Mouse (Mus musculus) neural tube, embryonic 13.5 days (tissue): ENCODE measurements around the gene Sebox. TPM values are rescaled to one million over a fixed set of nuclear protein-coding genes. Genes with fewer than 3 reads are reported as not detected.
A peak's percentile ranks its signal among the peaks of the same experiment; 100 is the strongest.

Source experiments
- ATAC-seq: fragments of 200-750 bp; cut with Nextera tagmentation; 2 replicates; pipeline ENCODE4 v1.8.0; 2017; ENCODE audit warnings: low read depth, mild to moderate bottlenecking, moderate TSS enrichment, moderate library complexity
- H3K27ac ChIP-seq: fragments of 300-500 bp; sonication (generic); replicated peaks from 2 replicates; pipeline ENCODE4 v1.5.1; 2015; ENCODE audit warnings: moderate library complexity, mild to moderate bottlenecking, inconsistent platforms
- H3K27me3 ChIP-seq: fragments of 300-500 bp; sonication (generic); 2 replicates; pipeline ENCODE4 v1.6.1; 2015; ENCODE audit warnings: mild to moderate bottlenecking, inconsistent platforms
- H3K36me3 ChIP-seq: fragments of 300-500 bp; sonication (generic); 2 replicates; pipeline ENCODE4 v1.6.1; 2015; ENCODE audit warnings: mild to moderate bottlenecking, inconsistent platforms
- H3K4me1 ChIP-seq: fragments of 300-500 bp; sonication (generic); replicated peaks from 2 replicates; pipeline ENCODE4 v1.6.1; 2015; ENCODE audit warnings: inconsistent platforms
- H3K4me2 ChIP-seq: fragments of 300-500 bp; sonication (generic); 2 replicates; pipeline ENCODE4 v1.6.1; 2015; ENCODE audit warnings: inconsistent platforms, mild to moderate bottlenecking, moderate library complexity
- H3K4me3 ChIP-seq: fragments of 300-500 bp; sonication (generic); 2 replicates; pipeline ENCODE4 v1.5.1; 2015; ENCODE audit warnings: mild to moderate bottlenecking, inconsistent platforms
- H3K9ac ChIP-seq: fragments of 300-500 bp; sonication (generic); 2 replicates; pipeline ENCODE4 v1.6.1; 2015; ENCODE audit warnings: moderate library complexity, mild to moderate bottlenecking, inconsistent platforms
- H3K9me3 ChIP-seq: fragments of 300-500 bp; sonication (generic); 2 replicates; pipeline ENCODE4 v1.6.1; 2016; ENCODE audit warnings: inconsistent platforms
- WGBS: fragments of 180-500 bp; shearing (Covaris S2); methylation state at CpG from one replicate; pipeline ENCODE4 v1.1.7; 2015; 5-methylcytosine and 5-hydroxymethylcytosine counted together
- polyA plus RNA-seq: library from polyadenylated mRNA; unstranded; fragments of >200 nt; fragmentation: Nextera tagmentation; extraction: Ambion mirVana; gene quantifications from 2 replicates; pipeline ENCODE4 v1.2.1, GENCODE M21; 2015

Sebox gene
- polyA plus RNA-seq, 1 experiment from 2014 or later, result 0.15 TPM

GRCm38 (mm10) chr11:78467515-78467914 is 35.7 kb upstream of the Sebox start:
- Histone ChIP-seq H3K4me3 (no peak overlapping the region), H3K4me1 (peaks cover 16% of the 10 kb centered on the region), H3K36me3 (peaks cover 17% of the 10 kb centered on the region; the same call in 1 of the 2 replicates), H3K27ac (no peak overlapping the region), H3K4me2 (no peak overlapping the region), H3K9me3 (no peaks in the 10 kb centered on the region), H3K9ac (no peak overlapping the region), H3K27me3 (no peaks in the 10 kb centered on the region)
- 84% methylated on average over 7 of the region's 7 CpGs for WGBS
- ATAC-seq, result no peak

GRCm38 (mm10) chr11:78467932-78468331 is 35.3 kb upstream of the Sebox start:
- H3K27ac ChIP-seq, result no peak overlapping the region
- WGBS, result 60% methylated on average over 3 of the region's 3 CpGs
- H3K4me2 ChIP-seq, result no peak overlapping the region
- peaks cover 21% of the 10 kb centered on the region for H3K36me3 ChIP-seq
- no peak overlapping the region for H3K4me3 ChIP-seq
- H3K9me3 ChIP-seq, result no peaks in the 10 kb centered on the region
- H3K27me3 ChIP-seq, result no peaks in the 10 kb centered on the region
- H3K4me1 ChIP-seq, result peaks cover 16% of the 10 kb centered on the region
- ATAC-seq, result no peak
- no peak overlapping the region for H3K9ac ChIP-seq

DNA sequence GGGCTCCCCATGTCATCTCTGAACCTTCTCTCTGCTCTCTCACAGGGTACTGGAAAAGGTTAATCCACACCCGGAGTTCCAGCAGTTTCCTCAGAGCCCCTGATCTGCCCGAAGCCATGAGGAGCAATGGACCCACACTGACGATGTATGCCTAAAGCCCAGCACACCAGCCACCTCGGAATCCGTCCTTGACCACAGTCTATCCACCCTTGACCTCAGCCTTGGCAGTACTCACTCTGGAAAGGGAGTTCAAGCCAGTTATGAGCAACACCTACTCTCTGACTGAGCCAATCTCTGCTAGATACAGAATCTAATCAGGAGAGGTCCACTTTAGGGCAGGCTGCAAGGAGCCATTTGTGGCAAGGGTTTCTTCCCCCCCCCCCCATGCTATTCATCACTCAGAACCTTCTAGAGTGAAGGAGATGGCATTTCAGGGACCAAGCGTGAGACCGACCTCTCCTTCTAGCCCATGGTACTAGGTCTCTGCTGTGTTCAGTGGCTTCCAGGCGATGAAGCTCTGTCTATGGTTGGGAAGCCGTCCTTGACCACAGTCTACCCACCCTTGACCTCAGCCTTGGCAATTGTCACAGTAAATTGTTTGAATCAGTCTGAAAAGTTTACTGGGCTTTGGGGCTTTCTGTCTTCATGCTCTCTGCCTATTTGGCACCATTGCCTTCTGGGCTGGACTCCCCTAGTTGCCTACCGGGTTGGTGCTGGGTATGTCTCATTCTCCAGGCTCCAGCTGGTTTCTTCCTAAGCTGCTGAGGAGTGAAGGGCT is 31.7 kb upstream of the Sebox start:
- 92% methylated on average over 10 of the region's 10 CpGs for WGBS
- H3K9me3 ChIP-seq, result no peaks in the 10 kb centered on the region
- H3K4me2 ChIP-seq, result no peak overlapping the region
- H3K27me3 ChIP-seq, result no peaks in the 10 kb centered on the region
- no peak overlapping the region for H3K9ac ChIP-seq
- peaks cover 48% of the 10 kb centered on the region for H3K36me3 ChIP-seq
- peaks cover 5% of the 10 kb centered on the region for H3K4me1 ChIP-seq
- no peak overlapping the region for H3K27ac ChIP-seq
- no peak overlapping the region for H3K4me3 ChIP-seq
- ATAC-seq, result no peak

DNA sequence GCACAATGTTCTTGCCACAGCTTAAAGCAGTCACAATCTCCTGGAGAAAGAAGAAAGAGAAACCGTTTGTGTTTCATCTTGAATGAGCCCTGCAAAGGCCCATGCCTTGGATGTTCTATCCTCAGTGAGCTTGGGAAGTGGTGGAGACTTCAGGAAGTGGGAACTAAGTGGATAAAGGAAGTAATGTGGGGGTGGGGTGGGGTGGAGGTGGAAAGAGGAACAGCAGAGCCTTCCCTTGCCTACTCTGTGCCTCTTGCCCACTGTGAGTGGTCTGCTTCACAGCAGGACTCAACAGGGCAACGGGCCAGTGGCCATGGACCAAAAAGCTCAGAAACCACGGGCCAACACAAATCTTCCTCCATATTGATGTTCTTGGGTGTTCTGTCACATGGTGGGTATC is 28.0 kb upstream of the Sebox start:
- H3K4me2 ChIP-seq, result no peak overlapping the region
- H3K4me1 ChIP-seq, result no peaks in the 10 kb centered on the region
- ATAC-seq, result no peak
- H3K9ac ChIP-seq, result no peak overlapping the region
- H3K27me3 ChIP-seq, result no peaks in the 10 kb centered on the region
- no peak overlapping the region for H3K27ac ChIP-seq
- 81% methylated on average over 3 of the region's 3 CpGs for WGBS
- H3K36me3 ChIP-seq, result peaks cover 62% of the 10 kb centered on the region
- H3K9me3 ChIP-seq, result no peaks in the 10 kb centered on the region
- no peak overlapping the region for H3K4me3 ChIP-seq

DNA sequence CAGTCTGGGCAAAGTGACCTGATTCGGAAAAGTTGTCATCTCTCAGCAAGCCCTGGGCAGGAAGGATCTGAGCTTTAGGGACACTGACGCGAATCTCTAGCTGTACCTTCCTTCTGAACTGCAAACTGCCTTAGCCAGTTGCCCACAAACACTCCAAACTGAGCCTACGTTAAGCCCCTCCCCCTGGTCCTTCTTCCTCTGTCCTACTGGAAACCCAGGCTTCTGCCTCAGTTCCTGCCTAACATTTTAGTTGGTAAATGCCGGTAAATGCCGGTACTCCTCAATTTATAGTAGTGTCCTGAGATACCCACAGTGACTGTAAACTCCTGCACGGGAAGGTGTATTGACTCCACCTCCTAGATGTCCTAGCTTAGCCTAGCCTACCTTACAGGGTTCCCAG is 19.6 kb upstream of the Sebox start:
- WGBS, result 56% methylated on average over 7 of the region's 7 CpGs
- H3K9ac ChIP-seq, result no peak overlapping the region

DNA sequence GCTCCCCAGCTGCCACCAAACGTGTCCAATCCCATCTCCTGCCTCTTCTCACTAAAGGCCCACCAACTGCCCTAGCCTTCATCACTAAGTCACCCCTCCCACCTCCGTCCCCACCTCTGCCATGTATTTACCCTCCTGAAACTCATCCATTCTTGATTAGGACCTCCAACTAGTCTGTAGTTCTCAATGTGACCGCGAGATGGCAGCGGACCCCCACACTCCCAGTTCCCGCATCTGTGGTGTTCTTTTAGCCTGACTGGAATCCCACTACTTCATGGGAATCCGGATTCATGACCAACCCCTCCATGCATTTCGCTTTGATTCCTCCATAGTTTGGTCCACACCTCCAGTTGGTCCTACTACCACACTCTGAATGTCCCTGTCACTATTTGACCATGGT is 15.1 kb upstream of the Sebox start:
- Histone ChIP-seq H3K4me2 (no peak overlapping the region), H3K9ac (no peak overlapping the region), H3K4me3 (no peak overlapping the region), H3K27ac (no peak overlapping the region), H3K4me1 (peaks cover 19% of the 10 kb centered on the region), H3K9me3 (no peaks in the 10 kb centered on the region), H3K27me3 (peaks cover 67% of the 10 kb centered on the region), H3K36me3 (peaks cover 41% of the 10 kb centered on the region)
- WGBS, result 2% methylated on average over 8 of the region's 8 CpGs
- peak; percentile 20; the same call in 1 of the 2 replicates for ATAC-seq

More for the DNA sequence above, 19.6 kb upstream of the Sebox start:
- no peak overlapping the region for H3K27ac ChIP-seq
- H3K9me3 ChIP-seq, result no peaks in the 10 kb centered on the region
- H3K4me3 ChIP-seq, result no peak overlapping the region
- peaks cover 80% of the 10 kb centered on the region for H3K36me3 ChIP-seq
- H3K4me2 ChIP-seq, result no peak overlapping the region
- ATAC-seq, result no peak
- H3K27me3 ChIP-seq, result peaks cover 27% of the 10 kb centered on the region
- 0 out of 2 replicates have a peak, but pooled peaks cover 4% of the 10 kb centered on the region for H3K4me1 ChIP-seq

DNA sequence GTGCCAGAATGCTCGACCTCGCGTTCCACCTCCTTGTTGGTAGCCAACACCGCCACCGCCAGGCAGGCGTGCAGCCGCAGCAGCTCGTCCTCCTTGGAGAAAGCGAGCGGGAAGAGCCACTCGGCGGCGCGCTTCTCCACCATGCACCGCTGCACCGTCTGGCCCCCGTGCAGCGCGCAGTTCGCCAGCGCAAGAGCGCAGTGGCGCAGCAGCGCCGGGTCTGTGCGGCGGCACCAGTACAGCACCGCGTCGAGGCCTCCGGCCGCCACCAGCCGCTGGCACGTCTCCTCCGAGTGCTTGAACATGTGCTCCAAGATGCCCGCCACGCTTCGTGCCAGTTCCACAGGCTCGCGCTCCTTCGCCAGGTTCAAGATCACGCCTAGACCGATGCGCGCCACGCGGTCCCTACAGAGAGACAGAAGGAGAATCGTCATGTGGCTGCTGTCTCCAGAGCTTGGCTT is 12.4 kb upstream of the Sebox start:
- peak overlapping the region; percentile 26 for H3K4me3 ChIP-seq
- peak overlapping the region; percentile 52 for H3K4me2 ChIP-seq
- no peaks in the 10 kb centered on the region for H3K9me3 ChIP-seq
- peaks cover 38% of the 10 kb centered on the region for H3K4me1 ChIP-seq
- H3K27me3 ChIP-seq, result peaks cover 79% of the 10 kb centered on the region
- H3K27ac ChIP-seq, result 0 out of 2 replicates have a peak overlapping the region, but pooled peaks have one; percentile 33
- H3K36me3 ChIP-seq, result peaks cover 25% of the 10 kb centered on the region
- H3K9ac ChIP-seq, result peak overlapping the region; percentile 41; the same call in 1 of the 2 replicates
- 7% methylated on average over 48 of the region's 48 CpGs for WGBS
- peak; percentile 74 for ATAC-seq

GRCm38 (mm10) chr11:78495904-78496303 is 7.3 kb upstream of the Sebox start:
- no peak for ATAC-seq
- Histone ChIP-seq H3K27ac (no peak overlapping the region), H3K4me3 (peak overlapping the region; percentile 82), H3K9ac (peak overlapping the region; percentile 91), H3K9me3 (no peaks in the 10 kb centered on the region), H3K4me2 (peak overlapping the region; percentile 78), H3K36me3 (no peaks in the 10 kb centered on the region), H3K27me3 (peaks cover 51% of the 10 kb centered on the region), H3K4me1 (peaks cover 45% of the 10 kb centered on the region)
- WGBS, result 8% methylated on average over 6 of the region's 6 CpGs

DNA sequence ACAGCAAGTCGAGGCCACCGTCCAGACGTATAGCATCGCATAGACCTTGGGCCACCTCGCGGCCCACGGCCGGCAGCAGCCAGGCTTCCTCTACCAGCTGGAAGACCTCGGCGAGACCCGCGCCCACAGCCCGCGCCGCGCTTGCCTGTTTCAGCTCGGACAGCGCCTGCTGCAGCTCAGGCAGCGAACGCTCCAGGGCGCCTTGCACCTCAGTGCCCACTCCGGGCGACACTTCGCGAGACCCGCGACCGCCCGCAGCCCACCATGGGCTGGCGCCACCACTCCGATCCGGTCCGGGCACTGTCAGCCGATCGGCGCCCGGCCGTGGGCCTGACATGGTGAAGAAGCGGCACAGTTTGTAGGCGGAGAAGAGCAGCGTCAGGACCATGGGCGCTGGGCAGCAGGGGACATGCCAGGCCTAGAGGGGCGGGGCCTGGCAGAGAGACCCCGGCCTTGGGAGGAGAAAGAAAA is 6.1 kb upstream of the Sebox start:
- peak; percentile 77 for ATAC-seq
- H3K27ac ChIP-seq, result peak overlapping the region; percentile 97

GRCm38 (mm10) chr11:78497544-78498522 is 5.4 kb upstream of the Sebox start, which contains the start of gene Sarm1:
Gene Sarm1 (minus strand): TSS chr11:78497754.
- peaks cover 36% of the 10 kb centered on the region for H3K27me3 ChIP-seq
- H3K4me2 ChIP-seq, result peak within 1 kb of the TSS; percentile 78
- H3K36me3 ChIP-seq, result no peaks in the 10 kb centered on the region
- 3% methylated on average over 36 of the region's 36 CpGs for WGBS
- H3K9ac ChIP-seq, result peak within 1 kb of the TSS; percentile 91
- ATAC-seq, result peak; percentile 96
- H3K9me3 ChIP-seq, result no peaks in the 10 kb centered on the region
- H3K4me3 ChIP-seq, result peak within 1 kb of the TSS; percentile 82
- peaks cover 38% of the 10 kb centered on the region for H3K4me1 ChIP-seq
- H3K27ac ChIP-seq, result peak within 1 kb of the TSS; percentile 97

More for the DNA sequence above, 6.1 kb upstream of the Sebox start:
- H3K36me3 ChIP-seq, result no peaks in the 10 kb centered on the region
- peak overlapping the region; percentile 91 for H3K9ac ChIP-seq
- peak overlapping the region; percentile 78 for H3K4me2 ChIP-seq
- no peaks in the 10 kb centered on the region for H3K9me3 ChIP-seq
- under 1% methylated on average over 44 of the region's 44 CpGs for WGBS
- peaks cover 38% of the 10 kb centered on the region for H3K4me1 ChIP-seq
- H3K27me3 ChIP-seq, result peaks cover 42% of the 10 kb centered on the region
- H3K4me3 ChIP-seq, result peak overlapping the region; percentile 82

- Histone ChIP-seq H3K4me3 (peak within 1 kb of the TSS; percentile 82), H3K4me1 (peaks cover 38% of the 10 kb centered on the region), H3K36me3 (no peaks in the 10 kb centered on the region), H3K27ac (peak within 1 kb of the TSS; percentile 97), H3K9ac (peak within 1 kb of the TSS; percentile 71), H3K9me3 (no peaks in the 10 kb centered on the region), H3K4me2 (peak within 1 kb of the TSS; percentile 78), H3K27me3 (peaks cover 36% of the 10 kb centered on the region)
- 67% methylated on average over 7 of the region's 7 CpGs for WGBS
- no peak for ATAC-seq
These were observed 4.2 kb upstream of the Sebox start, which contains the start of gene Vtn for GRCm38 (mm10) chr11:78499004-78499403. Gene Vtn (plus strand): TSS chr11:78499091.
